In the genomic region with DNA sequence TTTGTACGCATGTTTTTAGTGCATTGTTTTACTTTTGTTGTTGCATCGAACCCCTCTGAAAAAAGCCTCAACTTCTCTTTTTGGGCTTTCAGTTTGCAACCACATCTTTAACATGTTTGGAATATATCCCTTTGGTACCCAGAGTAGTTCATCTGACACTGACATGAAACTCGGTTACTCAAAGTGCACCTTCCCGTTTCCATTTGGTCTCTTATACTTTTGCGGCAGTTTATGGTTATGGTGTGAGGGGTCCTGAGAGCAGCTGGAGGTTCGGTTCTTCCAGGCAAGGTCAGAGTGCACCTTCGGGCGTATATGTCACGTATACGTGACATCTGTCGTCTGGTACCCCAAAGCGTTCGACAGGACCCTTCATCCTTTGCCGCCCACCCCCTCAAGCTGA, we compare ENCODE assay signal across 8 mouse cellular contexts. TPM values are rescaled to one million over a fixed set of nuclear protein-coding genes. Genes with fewer than 3 reads are reported as not detected.
DNase-seq lines count a peak whose midpoint lies in the region; ATAC-seq and TF ChIP-seq lines count a peak whose summit lies in the region.

No protein-coding gene starts in this region.

- intact Hi-C loops in heart, postnatal 10 days (cut with DNase I) = no loop called here

- H3K4me2 ChIP-seq in heart, embryonic 11.5 days = peak overlapping the region; percentile 88
- H3K4me2 ChIP-seq in forebrain, postnatal 0 days (ENCODE audit: low read depth) = peak overlapping the region; percentile 94
- peak overlapping the region; percentile 92 for H3K4me2 ChIP-seq in liver, postnatal 0 days (ENCODE audit: low read depth, low read length)

- TF ChIP-seq EP300 in liver, postnatal 0 days (IDR thresholded peaks at IDR 0.05; ENCODE audit: low read depth) = no peak

- TF ChIP-seq CTCF in E14TG2a.4 (conservative IDR thresholded peaks at IDR 0.05; ENCODE audit: low read length) = no peak
- TF ChIP-seq CTCF in forebrain, postnatal 0 days (IDR thresholded peaks at IDR 0.05; ENCODE audit: low read depth) = no peak
- no peak for TF ChIP-seq CTCF in liver, postnatal 0 days (IDR thresholded peaks at IDR 0.05; ENCODE audit: low read depth)

- 17% methylated on average over 14 of the region's 14 CpGs for WGBS in heart, embryonic 11.5 days (ENCODE audit: insufficient replicate concordance)
- 14% methylated on average over 14 of the region's 14 CpGs for WGBS in forebrain, postnatal 0 days
- 15% methylated on average over 14 of the region's 14 CpGs for WGBS in liver, postnatal 0 days (ENCODE audit: insufficient replicate concordance)

- DNase-seq in heart, postnatal 10 days = no peak
- no peak for DNase-seq in forebrain, postnatal 0 days
- DNase-seq in liver, postnatal 0 days = no peak
- no peak for DNase-seq in layer of hippocampus, postnatal 10 days (ENCODE audit: low spot score in 2 of 2)
- DNase-seq in right cerebral cortex, postnatal 4 days = no peak
- no peak for DNase-seq in layer of hippocampus, adult 9-11 months

- peak overlapping the region; percentile 65 for H3K4me3 ChIP-seq in heart, embryonic 11.5 days (ENCODE audit: low read depth, low read length)
- H3K4me3 ChIP-seq in E14TG2a.4 (replicated peaks; ENCODE audit: low read length) = peak overlapping the region; percentile 82
- peak overlapping the region; percentile 67 for H3K4me3 ChIP-seq in forebrain, postnatal 0 days (ENCODE audit: low read depth, low read length)
- peak overlapping the region; percentile 75 for H3K4me3 ChIP-seq in liver, postnatal 0 days (ENCODE audit: low read depth, low read length)

- H3K4me1 ChIP-seq in heart, embryonic 11.5 days (ENCODE audit: control insufficient read depth, insufficient read depth, low read length) = peaks cover 8% of the 10 kb centered on the region
- peaks cover 82% of the 10 kb centered on the region for H3K4me1 ChIP-seq in E14TG2a.4 (replicated peaks; ENCODE audit: low read depth, low read length)
- peaks cover 6% of the 10 kb centered on the region; the same call in 1 of the 2 replicates for H3K4me1 ChIP-seq in forebrain, postnatal 0 days (ENCODE audit: insufficient read depth)
- peaks cover 22% of the 10 kb centered on the region for H3K4me1 ChIP-seq in liver, postnatal 0 days (ENCODE audit: insufficient read depth)

- H3K36me3 ChIP-seq in heart, embryonic 11.5 days (ENCODE audit: control insufficient read depth, insufficient read depth, low read length) = no peaks in the 10 kb centered on the region
- peaks cover 27% of the 10 kb centered on the region for H3K36me3 ChIP-seq in E14TG2a.4 (ENCODE audit: insufficient read depth, low read length)
- H3K36me3 ChIP-seq in forebrain, postnatal 0 days (ENCODE audit: insufficient read depth) = no peaks in the 10 kb centered on the region
- no peaks in the 10 kb centered on the region for H3K36me3 ChIP-seq in liver, postnatal 0 days (replicated peaks; ENCODE audit: insufficient read depth, low read length)

- H3K27ac ChIP-seq in heart, embryonic 11.5 days (ENCODE audit: low read depth, low read length) = no peak overlapping the region
- no peak overlapping the region for H3K27ac ChIP-seq in forebrain, postnatal 0 days (ENCODE audit: low read depth, low read length)
- H3K27ac ChIP-seq in liver, postnatal 0 days (ENCODE audit: low read depth) = peak overlapping the region; percentile 62; the same call in 1 of the 2 replicates

- ATAC-seq in heart, embryonic 11.5 days (replicated peaks; ENCODE audit: insufficient number of reproducible peaks, low FRiP score, low TSS enrichment) = no peak
- ATAC-seq in forebrain, postnatal 0 days = no peak
- no peak for ATAC-seq in liver, postnatal 0 days

- no peak overlapping the region for H3K9ac ChIP-seq in heart, embryonic 11.5 days (ENCODE audit: low read depth, low read length)
- peak overlapping the region; percentile 79 for H3K9ac ChIP-seq in forebrain, postnatal 0 days
- H3K9ac ChIP-seq in liver, postnatal 0 days (replicated peaks) = peak overlapping the region; percentile 82

- no peaks in the 10 kb centered on the region for H3K9me3 ChIP-seq in heart, embryonic 11.5 days (replicated peaks; ENCODE audit: control insufficient read depth, low read length)
- H3K9me3 ChIP-seq in E14TG2a.4 (ENCODE audit: low read length) = no peaks in the 10 kb centered on the region
- no peaks in the 10 kb centered on the region for H3K9me3 ChIP-seq in forebrain, postnatal 0 days (ENCODE audit: low read length)
- no peaks in the 10 kb centered on the region for H3K9me3 ChIP-seq in liver, postnatal 0 days (ENCODE audit: low read length)

- H3K27me3 ChIP-seq in heart, embryonic 11.5 days (ENCODE audit: control insufficient read depth, insufficient read depth, low read length) = peaks cover 76% of the 10 kb centered on the region
- H3K27me3 ChIP-seq in E14TG2a.4 (ENCODE audit: insufficient read depth, low read length) = peaks cover 20% of the 10 kb centered on the region
- H3K27me3 ChIP-seq in forebrain, postnatal 0 days (ENCODE audit: insufficient read depth, low read length) = peaks cover 14% of the 10 kb centered on the region
- peaks cover 44% of the 10 kb centered on the region for H3K27me3 ChIP-seq in liver, postnatal 0 days (ENCODE audit: insufficient read depth, low read length)

RNA-seq across cellular contexts. Expression of a gene that starts 0.3 kb away (rescaled TPM):
- polyA plus RNA-seq in heart, embryonic 11.5 days (2014; fragmentation: Nextera tagmentation; extraction: Ambion mirVana) = 0.20 and 0.33 TPM in 2 replicates
- total RNA-seq in heart, postnatal 10 days (2021) = 1 to 10 TPM; 1.9 to 2.2 TPM
- 2.8 and 4.3 TPM in 2 replicates for total RNA-seq in forebrain, postnatal 0 days (2014; rRNA removed)
- polyA plus RNA-seq in forebrain, postnatal 0 days (2015; fragmentation: Nextera tagmentation; extraction: Ambion mirVana) = 2.4 and 2.5 TPM in 2 replicates
- 2.5 and 2.6 TPM in 2 replicates for polyA plus RNA-seq in liver, postnatal 0 days (2015; fragmentation: Nextera tagmentation; extraction: Ambion mirVana)
- total RNA-seq in layer of hippocampus, postnatal 10 days (2021) = 1 to 10 TPM; 7.6 to 7.8 TPM

RNA-seq across cellular contexts. Expression of a gene that starts 10.5 kb away (rescaled TPM):
- 241 and 257 TPM in 2 replicates for polyA plus RNA-seq in heart, embryonic 11.5 days (2014; fragmentation: Nextera tagmentation; extraction: Ambion mirVana)
- total RNA-seq in heart, postnatal 10 days (2021) = 100 to 1,000 TPM in 1 of 2 experiments, 10 to 100 TPM in 1; 92.2 to 101 TPM
- total RNA-seq in forebrain, postnatal 0 days (2014; rRNA removed) = 116 and 166 TPM in 2 replicates
- 182 and 189 TPM in 2 replicates for polyA plus RNA-seq in forebrain, postnatal 0 days (2015; fragmentation: Nextera tagmentation; extraction: Ambion mirVana)
- polyA plus RNA-seq in liver, postnatal 0 days (2015; fragmentation: Nextera tagmentation; extraction: Ambion mirVana) = 81.9 and 85.9 TPM in 2 replicates
- 10 to 100 TPM; 72.2 to 81.8 TPM for total RNA-seq in layer of hippocampus, postnatal 10 days (2021)

RNA-seq across cellular contexts. Expression of a gene that starts 17.3 kb away (rescaled TPM):
- polyA plus RNA-seq in heart, embryonic 11.5 days (2014; fragmentation: Nextera tagmentation; extraction: Ambion mirVana) = 81.7 and 84.2 TPM in 2 replicates
- total RNA-seq in heart, postnatal 10 days (2021) = 1 to 10 TPM; 3.6 to 5.2 TPM
- 9.5 and 16.0 TPM in 2 replicates for total RNA-seq in forebrain, postnatal 0 days (2014; rRNA removed)
- polyA plus RNA-seq in forebrain, postnatal 0 days (2015; fragmentation: Nextera tagmentation; extraction: Ambion mirVana) = 11.4 and 12.9 TPM in 2 replicates
- polyA plus RNA-seq in liver, postnatal 0 days (2015; fragmentation: Nextera tagmentation; extraction: Ambion mirVana) = 13.9 and 17.7 TPM in 2 replicates
- total RNA-seq in layer of hippocampus, postnatal 10 days (2021) = 1 to 10 TPM; 4.6 to 5.7 TPM

RNA-seq across cellular contexts. Expression of a gene that starts 22.6 kb away (rescaled TPM):
- 30.5 and 34.3 TPM in 2 replicates for polyA plus RNA-seq in heart, embryonic 11.5 days (2014; fragmentation: Nextera tagmentation; extraction: Ambion mirVana)
- 10 to 100 TPM; 14.4 to 16.7 TPM for total RNA-seq in heart, postnatal 10 days (2021)
- total RNA-seq in forebrain, postnatal 0 days (2014; rRNA removed) = 32.7 and 41.1 TPM in 2 replicates
- polyA plus RNA-seq in forebrain, postnatal 0 days (2015; fragmentation: Nextera tagmentation; extraction: Ambion mirVana) = 29.5 and 35.3 TPM in 2 replicates
- polyA plus RNA-seq in liver, postnatal 0 days (2015; fragmentation: Nextera tagmentation; extraction: Ambion mirVana) = 142 and 151 TPM in 2 replicates
- 10 to 100 TPM; 24.8 to 25.7 TPM for total RNA-seq in layer of hippocampus, postnatal 10 days (2021)

RNA-seq across cellular contexts. Expression of a gene that starts 25.7 kb away (rescaled TPM):
- 7.8 and 10.1 TPM in 2 replicates for polyA plus RNA-seq in heart, embryonic 11.5 days (2014; fragmentation: Nextera tagmentation; extraction: Ambion mirVana)
- 10 to 100 TPM; 20.6 to 24.1 TPM for total RNA-seq in heart, postnatal 10 days (2021)
- total RNA-seq in forebrain, postnatal 0 days (2014; rRNA removed) = 33.7 and 47.6 TPM in 2 replicates
- polyA plus RNA-seq in forebrain, postnatal 0 days (2015; fragmentation: Nextera tagmentation; extraction: Ambion mirVana) = 15.1 and 15.3 TPM in 2 replicates
- polyA plus RNA-seq in liver, postnatal 0 days (2015; fragmentation: Nextera tagmentation; extraction: Ambion mirVana) = 4.7 TPM in 2 replicates
- total RNA-seq in layer of hippocampus, postnatal 10 days (2021) = 10 to 100 TPM; 23.7 to 25.1 TPM
